Mouse (Mus musculus): ENCODE results near the gene Parp16. TPM values are rescaled to one million over a fixed set of nuclear protein-coding genes. Genes with fewer than 3 reads are reported as not detected.
A peak's percentile ranks its signal among the peaks of the same experiment; 100 is the strongest.
"Not testable (repeated sequence)": the region's sequence is repeated elsewhere in the genome, so short reads cannot be mapped to it uniquely, and the experiment has no call there.

The Parp16 gene
- polyA plus RNA-seq, 1 experiment: 4.5 TPM

DNA sequence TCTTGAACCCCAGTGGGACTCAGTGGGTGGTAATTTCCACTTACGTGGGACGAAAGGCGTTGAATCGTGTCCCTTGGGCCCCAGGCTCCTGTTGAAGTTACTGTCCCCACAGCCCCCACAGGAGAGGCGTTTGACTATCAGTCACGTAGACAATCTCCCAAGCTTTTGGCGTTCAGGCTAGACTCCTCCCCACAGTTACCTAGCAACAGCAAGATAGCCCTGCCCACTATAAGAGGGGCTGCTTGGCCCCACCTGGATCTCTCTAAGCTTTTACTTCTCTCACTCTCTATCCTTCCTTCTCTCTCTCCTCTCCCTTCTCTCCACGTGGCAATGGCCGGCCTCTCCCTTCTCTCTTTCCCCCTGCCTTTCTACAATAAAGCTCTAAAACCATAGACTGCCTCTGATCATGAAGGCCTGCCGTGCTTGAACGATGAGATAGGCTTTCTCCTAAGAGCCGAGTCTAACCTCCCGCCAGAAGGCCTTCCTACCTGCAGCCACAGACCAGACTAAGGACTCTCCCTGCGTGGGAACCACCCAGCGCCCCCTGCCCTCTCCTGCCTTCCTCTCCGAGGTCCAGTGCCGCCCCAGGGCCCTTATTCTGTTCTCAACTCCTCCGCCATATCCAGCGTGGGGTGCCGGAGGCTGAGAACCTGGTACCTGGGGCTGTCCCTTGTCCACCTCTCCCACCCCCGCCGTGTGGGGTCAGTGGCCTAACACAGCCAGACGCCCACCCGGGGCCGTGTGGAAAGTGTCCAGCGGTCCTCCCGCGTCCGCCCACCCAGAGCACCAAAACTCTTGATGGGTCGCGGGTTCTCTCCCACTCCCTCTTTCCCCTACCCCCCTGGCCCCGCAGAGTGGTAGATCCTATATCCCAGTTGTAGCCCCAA is 13.4 kb downstream of the Parp16 start:
- no peak for DNase-seq (ENCODE audit: low spot score)

DNA sequence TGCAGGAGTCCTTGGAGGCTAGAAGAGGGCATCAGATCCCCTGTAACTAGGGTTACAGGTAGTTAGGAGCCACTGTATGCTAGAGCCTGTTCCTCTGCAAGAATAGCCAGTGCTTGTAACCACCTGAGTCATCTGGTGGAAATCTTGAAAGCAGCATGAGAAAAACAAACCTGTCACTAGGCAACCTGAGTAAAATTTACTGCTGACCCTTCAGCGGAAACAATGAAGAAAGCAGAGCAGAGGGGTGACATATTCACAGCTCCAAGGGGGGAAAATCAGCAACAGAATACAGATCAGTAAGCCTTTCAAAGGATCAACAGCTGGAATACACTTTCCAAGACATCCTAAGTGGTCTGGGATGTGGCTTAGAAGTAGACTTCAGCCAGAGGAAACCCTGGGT is 16.4 kb downstream of the Parp16 start:
- DNase-seq (ENCODE audit: low spot score): no peak

DNA sequence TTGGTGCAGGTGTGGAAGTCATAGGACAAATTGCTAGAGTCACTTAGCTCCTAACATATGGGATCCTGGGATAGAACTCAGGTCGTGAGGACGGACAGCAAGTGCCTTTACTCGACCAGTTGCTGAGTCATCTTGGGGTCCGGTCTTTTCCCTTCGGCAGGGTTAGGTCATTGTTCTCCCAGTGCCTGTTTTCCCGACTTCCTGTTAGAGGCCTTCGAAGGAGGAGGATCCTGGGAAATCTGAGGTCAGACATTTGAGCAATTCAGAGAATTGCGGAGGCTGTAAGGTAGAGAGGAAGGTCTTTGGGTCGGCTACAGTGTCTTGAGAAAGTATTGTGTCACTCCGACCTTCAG is 19.2 kb downstream of the Parp16 start:
- no peak for DNase-seq (ENCODE audit: low spot score)

DNA sequence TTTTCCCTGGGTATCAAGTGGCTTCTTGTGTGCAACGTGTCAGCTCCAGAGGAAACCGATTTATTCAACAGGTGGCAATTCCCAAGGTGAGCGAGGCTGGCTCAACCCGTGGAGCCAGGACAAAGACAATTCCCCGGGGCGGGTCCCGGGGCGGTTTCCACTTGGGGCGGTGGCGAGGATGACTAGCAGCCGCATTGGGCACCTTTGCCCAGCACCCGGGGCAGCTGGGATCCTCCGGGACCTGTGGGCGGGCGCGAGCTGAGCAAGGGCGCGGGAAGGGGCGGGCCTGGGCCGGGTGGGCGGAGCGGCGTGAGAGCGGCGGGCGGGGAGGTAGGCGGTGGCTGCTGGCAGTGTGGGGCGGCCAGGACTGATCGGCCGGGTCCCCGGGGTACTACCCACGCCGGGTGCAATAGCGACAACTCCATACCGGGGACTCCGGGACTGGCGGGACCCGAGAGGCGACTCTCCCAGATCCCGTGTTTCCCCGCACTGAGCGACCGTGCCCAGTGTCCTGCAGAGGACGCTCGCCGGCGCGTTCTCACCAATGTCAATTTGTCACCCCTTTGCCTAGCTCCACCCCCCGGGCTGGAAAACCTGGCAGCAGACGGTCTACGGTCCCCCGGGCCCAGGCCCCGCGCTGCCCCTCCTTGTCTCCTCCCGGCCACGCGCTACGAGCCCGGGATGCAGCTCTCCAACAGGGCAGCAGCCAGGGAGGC is 19.8 kb downstream of the Parp16 start:
- peak; percentile 79 for DNase-seq (ENCODE audit: low spot score)

DNA sequence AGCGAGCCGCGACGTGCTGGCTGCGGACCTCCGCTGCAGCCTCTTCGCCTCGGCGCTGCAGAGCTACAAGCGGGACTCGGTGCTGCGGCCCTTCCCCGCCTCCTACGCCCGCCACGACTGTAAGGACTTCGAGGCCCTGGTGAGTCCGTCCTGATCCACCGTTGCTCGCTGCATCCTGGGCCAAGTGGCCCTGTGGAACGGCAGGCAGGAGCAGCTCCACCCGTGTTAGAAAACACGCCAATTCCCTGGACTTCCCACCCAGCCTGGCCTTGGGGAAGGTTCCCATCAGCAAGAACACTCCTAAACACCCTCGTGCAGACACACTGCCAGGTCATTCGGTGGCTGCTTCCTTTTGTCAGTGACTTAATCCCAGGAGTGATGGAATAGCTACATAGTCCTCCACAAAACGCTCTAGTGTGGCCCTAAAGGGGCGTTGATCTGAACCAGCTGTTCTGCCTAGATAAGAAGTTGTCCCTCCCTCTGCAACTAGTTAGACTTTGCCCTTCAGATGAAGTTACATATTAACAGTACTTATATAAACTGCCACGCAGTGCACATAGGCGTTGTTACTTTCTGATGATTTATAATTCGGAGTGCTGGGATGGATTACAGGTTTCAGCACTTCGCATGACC is 20.5 kb downstream of the Parp16 start:
- no peak for DNase-seq (ENCODE audit: low spot score)

DNA sequence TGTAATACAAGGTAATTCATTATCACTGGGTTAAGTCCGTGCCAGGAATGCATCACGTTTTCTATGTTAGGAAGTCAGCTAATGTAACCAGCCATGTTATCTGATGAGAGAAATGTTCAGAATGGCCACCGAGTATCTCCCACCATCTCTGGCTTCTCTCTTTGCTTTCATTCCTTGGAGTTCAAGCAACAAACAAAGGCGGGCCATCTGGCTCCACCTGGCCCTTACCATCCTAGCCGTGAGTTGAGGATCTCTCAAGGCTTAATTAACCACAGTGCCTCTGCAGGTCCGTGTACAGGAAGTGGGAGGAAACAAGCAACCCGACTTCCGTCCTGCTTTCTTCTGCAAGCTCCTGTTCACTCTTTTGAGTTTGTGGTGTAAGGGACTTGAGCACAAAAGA is 21.8 kb downstream of the Parp16 start:
- DNase-seq (ENCODE audit: low spot score): no peak

DNA sequence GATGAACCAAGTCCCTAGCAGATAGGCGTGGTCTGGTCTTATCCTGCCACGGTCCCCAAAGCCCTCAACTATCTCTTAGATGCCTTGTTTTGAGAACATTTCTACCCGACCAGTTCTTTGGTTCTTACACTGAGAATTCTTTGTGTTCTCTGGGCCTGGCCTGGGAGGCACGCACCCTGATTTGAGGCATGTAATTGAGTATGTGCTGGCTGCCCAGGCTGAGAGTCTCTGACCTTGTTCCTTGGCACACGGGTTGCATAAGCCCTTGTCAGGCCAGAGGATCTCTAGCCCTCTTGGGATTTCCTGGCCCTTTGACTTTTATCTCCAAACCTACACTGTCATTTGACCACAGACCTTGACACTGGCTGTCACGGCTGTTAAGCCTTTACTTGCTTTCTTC is 22.5 kb downstream of the Parp16 start:
- DNase-seq (ENCODE audit: low spot score): no peak

DNA sequence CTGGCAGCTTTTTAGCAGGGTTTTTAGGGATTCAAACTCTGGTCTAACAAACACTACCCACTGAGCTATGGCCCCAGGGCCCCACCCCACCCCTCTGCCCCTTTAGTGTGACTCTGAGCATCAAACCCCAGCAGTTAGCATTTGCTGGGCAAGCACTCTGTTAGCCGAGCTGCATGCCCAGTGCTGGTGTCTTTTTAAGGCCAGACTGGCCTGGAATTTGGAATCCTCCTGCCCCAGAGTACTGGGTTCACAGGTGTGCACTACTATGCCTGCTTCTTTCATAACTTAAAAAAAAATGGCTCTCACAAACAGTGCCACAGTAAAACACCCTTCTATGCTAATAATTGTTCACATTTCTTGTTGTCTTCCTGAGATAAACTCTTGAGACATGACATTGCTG is 23.8 kb downstream of the Parp16 start:
- no peak for DNase-seq (ENCODE audit: low spot score)

DNA sequence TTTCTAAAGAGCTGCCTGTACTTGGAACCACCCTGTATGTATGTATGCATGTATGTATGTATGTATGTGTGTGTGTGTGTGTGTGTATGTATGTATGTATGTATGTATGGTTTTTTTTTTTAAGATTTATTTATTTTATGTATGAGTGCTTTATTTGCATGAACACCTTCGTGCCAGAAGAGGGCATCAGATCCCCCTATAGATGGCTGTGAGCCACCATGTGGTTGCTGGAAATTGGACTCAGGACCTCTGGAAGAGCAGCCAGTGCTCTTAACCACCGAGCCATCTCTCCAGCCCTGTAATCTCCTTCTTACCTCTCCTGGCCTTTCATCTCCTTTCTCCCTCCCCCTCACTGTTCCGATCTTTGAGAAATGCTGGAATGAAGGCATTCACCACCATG is 25.2 kb downstream of the Parp16 start:
- DNase-seq (ENCODE audit: low spot score): not testable (repeated sequence)

DNA sequence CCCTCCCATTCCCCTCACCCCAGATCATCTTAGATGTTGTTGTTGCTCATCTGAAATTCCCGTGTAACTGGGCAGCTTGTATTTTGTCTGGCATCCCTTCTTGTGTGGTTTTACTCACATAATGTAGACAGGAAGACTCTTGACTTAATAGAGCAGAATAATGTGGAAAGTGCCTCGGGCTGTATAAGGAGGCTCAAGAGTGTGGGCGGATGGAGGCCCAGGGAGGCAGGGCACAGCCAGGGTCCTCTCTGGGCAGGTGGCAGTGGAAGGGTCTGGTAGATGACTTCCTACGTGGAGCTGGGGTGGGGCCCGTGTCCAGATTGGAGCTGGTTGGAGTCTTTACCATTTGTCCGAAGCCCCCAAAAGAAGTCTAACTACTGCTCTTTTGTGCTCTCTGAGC is 28.8 kb downstream of the Parp16 start:
- no peak for DNase-seq (ENCODE audit: low spot score)

DNA sequence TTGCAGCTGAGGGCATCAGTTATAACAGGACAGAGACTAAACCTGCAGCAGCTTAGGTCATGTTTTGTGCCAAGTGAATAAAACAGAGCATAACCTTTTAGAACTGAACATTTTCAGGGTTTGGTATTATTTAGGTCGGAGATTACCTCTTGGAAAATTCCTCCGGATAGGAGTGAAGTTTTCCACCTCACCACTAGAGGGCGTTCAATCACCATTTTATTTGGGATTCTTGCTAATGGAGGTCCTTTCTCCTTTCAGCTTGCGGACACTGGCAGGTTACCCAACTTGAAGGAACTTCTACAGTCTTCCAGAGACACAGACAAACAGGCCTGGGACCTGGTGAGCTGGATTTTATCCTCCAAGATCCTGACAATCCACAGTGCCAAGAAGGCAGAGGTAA is 30.6 kb downstream of the Parp16 start:
- no peak for DNase-seq (ENCODE audit: low spot score)

DNA sequence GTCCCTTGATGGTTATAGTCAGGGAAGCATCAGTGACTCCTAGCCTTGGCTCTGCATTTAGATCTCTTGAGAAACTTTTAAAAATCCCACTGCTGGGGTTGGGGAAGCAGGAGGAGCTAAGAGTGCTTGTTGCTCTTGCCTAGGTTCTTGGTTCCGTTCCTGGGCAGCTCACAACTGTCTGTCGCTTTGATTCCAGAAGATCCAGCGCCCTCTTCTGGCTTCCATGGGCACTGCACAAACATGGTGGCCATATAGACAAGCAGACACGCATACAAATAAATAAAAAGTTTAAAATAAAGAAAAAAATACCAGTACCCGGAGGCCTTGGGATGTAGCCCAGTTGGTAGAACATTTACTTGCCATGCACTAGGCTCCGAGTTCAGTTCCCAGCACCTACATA is 35.1 kb downstream of the Parp16 start:
- DNase-seq (ENCODE audit: low spot score): no peak

DNA sequence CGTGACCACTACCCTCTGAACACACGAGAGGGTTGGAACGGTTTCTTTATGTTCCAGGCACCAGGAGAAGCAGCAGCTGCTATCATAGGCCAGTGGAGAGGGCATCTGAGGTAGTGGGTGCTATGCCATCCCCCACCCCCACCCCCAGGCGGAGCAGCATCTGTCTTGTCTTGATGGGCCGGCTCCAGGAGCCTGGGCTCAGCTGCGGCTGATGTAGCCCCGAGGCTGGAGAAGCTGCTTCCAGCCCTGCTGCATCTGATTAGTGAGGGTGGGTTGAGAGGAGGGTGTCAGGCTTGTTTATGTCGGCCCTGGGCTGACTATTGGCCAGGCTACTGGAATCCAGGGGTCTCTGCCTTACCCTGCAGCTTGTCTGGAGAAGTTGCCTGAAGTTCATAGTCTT is 36.1 kb downstream of the Parp16 start:
- DNase-seq (ENCODE audit: low spot score): no peak

DNA sequence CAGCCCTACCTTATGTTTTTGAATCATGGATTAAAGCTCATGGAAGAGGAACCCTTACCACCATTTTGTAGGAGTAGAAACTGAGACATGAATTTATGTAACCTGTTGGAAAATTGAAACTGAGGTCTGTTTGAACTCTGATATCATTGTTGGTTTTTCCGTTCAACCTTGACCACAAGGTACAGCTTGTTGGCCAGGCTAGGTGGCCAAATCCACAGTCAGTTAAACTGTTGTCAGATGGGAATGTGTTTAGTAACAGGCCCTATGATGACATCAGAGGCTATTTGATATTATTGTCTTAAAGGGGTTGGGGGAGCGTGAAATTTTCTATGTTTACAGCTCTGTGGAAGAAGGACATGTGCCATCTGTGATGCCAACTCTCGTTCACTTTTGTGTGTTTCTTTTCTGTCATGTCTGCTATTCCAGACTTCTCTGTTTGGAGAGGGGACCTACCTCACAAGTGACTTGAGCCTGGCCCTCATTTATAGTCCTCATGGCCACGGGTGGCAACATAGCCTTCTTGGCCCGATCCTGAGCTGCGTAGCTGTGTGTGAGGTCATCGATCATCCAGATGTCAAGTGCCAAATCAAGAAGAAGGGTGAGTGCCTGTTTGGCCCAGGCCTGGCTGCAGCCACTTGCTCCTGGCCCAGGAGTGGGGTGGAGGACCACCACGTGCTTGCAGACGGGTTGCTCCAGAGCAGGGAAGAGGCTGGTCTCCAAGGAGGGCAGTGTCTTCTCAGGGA is 38.3 kb downstream of the Parp16 start:
- no peak for DNase-seq (ENCODE audit: low spot score)

DNA sequence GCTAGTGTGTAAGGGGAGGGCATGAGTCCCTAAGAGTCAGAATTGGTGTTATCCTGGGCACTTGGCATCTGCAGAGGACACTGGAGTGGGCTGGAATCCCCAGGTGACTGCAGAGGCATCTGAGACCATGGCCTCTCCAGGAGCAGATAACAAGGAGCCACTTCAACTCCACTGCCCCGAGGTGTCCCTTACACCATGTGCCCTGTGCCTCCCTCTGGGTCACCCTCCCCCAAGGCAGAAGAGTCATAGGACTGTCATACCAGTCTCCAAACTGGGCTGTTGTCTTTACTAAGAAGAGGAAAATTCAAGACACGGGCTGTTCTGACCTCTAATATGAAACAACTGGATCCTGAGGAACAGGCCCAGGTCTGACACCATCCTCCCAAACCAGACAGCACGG is 39.6 kb downstream of the Parp16 start:
- no peak for DNase-seq (ENCODE audit: low spot score)

DNA sequence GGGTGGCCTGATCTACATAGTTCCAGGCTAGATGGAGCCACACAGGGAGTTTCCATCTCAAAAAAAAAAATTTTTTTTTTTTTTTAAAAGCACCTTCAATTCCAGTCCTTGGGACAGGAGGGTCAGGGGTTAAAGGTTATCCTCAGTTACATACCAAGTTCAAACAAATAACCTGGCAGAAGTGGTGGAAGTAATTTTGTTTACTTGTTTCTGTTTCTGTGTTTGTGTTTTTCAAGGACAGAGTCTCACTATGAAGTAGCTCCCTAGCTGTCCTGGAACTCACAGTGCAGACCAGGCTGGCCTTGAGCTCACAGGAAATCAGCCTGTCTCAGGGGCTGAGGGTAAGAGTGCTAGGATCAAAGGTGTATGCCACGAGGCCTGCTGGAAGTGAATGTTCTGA is 40.4 kb downstream of the Parp16 start:
- DNase-seq (ENCODE audit: low spot score): no peak

DNA sequence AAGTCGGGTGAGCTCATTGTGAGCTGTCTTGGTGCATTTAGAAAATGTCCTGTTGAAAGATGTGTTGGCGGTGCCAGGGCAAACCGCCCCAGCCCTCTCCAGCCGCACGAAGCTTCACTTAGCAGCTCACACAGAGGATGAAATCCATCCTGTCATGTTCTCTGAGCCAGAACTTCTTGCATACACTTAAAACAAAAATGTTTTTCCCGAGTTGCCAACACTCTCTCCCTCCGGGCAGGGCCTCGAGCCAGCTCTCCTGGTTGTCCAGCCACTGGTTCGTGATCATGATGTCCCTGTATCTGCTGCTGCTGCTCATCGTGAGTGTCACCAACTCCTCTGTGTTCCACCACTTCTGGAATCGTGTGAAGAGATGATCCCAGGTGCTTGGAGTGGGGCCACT is 42.5 kb downstream of the Parp16 start:
- DNase-seq (ENCODE audit: low spot score): no peak

DNA sequence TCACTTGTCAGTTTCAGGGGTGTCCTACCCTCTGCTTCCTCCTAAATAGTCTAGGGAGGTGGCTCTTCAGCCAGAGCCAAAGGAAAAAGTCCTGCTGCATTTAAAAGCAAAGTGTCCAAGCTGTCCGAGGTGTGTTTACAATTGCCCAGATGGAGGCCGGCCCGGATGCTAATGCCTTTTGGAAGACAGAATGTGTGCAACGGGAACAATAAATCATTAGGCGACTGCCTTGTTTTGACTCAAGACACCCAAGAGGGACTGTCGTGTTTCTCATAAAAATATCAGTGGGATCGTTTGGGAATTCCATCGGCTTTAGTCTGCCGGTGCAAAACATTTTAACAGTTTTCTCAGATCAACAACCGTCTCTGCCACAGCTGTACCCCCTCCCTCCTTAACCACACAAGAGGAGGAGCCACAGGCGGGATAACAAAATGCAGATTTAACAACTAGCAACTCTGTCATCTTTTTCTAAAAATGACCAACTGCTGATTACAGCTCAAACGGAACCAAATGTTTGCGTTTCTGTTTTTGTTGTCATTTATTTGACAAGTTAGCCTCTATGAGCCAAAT is 43.1 kb downstream of the Parp16 start:
- DNase-seq (ENCODE audit: low spot score): no peak

DNA sequence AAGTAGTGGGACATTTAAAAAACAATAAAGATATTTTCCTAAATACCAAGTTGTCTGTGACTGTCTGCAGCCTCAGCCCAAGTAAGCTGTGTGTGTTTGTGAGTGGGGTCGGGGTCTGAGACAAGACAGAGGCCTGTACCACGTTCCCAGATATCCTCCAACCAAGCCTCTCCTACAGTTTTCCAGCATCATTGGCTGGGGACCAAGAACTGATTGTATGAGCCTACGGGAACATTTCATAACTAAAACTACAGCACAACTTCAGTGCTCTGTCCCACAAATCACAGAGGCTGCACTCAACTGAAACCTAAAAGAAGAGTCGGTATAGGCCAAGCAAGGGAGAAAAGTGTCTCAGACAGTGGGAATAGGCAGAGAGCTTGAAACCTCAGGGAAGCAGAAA is 44.0 kb downstream of the Parp16 start:
- DNase-seq (ENCODE audit: low spot score): no peak

DNA sequence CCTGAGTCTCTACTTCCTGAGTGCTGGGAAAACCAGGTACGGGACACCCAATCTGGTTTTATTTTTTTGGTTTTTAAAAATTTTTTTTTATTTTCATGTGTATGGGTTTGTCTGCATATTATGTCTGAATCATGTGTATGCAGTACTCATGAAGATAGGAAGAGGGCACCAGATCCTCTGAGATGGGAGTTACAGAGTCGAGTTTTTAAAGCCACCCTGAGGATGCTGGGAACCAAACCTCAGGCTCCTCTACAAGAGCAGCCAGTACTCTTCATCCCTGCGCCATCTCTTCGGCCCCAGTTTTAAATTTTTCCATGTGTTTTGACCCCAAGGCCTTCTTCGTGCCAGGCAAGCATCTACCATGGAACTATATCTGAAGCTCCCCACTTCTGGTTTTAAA is 44.6 kb downstream of the Parp16 start:
- no peak for DNase-seq (ENCODE audit: low spot score)

DNA sequence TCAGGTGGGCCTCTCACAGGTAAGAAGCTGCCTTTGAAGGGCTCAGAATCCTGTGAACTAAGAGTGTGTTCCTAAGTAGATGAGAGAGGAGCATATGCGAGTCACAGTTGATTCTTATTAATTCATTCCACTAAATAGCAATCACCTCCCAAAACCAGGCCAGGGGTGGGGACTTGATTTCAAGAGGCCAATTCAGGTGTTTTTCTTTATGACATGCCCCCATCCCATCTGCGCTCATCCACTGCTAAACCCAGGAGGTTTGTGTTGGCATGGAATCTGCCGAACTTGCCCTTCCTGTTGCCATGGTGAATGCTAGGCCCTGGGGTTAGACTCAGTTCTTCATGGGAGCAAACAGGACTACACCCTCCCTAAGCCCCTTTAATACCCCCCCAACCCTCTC is 45.4 kb downstream of the Parp16 start:
- DNase-seq (ENCODE audit: low spot score): no peak

DNA sequence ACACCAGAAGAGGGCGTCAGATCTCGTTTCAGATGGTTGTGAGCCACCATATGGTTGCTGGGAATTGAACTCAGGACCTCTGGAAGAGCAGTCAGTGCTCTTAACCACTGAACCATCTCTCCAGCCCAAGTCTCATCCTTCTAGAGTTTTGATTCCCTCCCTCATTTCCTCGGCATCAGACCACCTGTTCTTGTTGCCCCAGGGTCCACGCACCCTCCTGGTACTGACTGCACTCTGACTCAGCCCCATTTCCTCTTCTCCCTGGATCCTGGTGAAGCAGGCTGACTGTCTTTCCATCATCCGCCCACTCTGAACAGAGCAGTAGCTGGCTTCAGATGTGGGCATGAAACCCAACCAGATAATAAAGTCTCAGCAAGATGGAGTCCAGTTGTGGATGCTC is 46.8 kb downstream of the Parp16 start:
- no peak for DNase-seq (ENCODE audit: low spot score)
